Mouse (Mus musculus) lung, embryonic 14.5 days (tissue): ENCODE data around the gene Igfbp2. TPM values are rescaled to one million over a fixed set of nuclear protein-coding genes. Genes with fewer than 3 reads are reported as not detected.

Experiments
- ATAC-seq: fragments of 200-750 bp; cut with Nextera tagmentation; 2 replicates; pipeline ENCODE4 v1.8.0; 2017; ENCODE audit warnings: mild to moderate bottlenecking, moderate TSS enrichment, moderate library complexity; ENCODE audit not compliant: insufficient read depth
- DNase-seq: peaks from one replicate; pipeline ENCODE4 v3.0.0-alpha.2; 2015
- H3K27ac ChIP-seq: fragments of 300-500 bp; sonication (generic); 2 replicates; pipeline ENCODE4 v1.5.1; 2014; ENCODE audit warnings: low read depth, mild to moderate bottlenecking, moderate library complexity
- H3K27me3 ChIP-seq: fragments of 300-500 bp; sonication (generic); 2 replicates; pipeline ENCODE4 v1.6.1; 2014; ENCODE audit warnings: low read length, control low read depth; ENCODE audit not compliant: insufficient read depth
- H3K36me3 ChIP-seq: fragments of 300-500 bp; sonication (generic); 2 replicates; pipeline ENCODE4 v1.6.1; 2014; ENCODE audit warnings: control low read depth; ENCODE audit not compliant: insufficient read depth
- H3K4me1 ChIP-seq: fragments of 300-500 bp; sonication (generic); 2 replicates; pipeline ENCODE4 v1.6.1; 2014; ENCODE audit warnings: antibody characterized with exemption, control low read depth; ENCODE audit not compliant: insufficient read depth
- H3K4me2 ChIP-seq: fragments of 300-500 bp; sonication (generic); 2 replicates; pipeline ENCODE4 v1.6.1; 2014; ENCODE audit warnings: mild to moderate bottlenecking
- H3K4me3 ChIP-seq: fragments of 300-500 bp; sonication (generic); 2 replicates; pipeline ENCODE4 v1.5.1; 2014; ENCODE audit warnings: low read depth, low read length
- H3K9ac ChIP-seq: fragments of 300-500 bp; sonication (generic); 2 replicates; pipeline ENCODE4 v1.6.1; 2014
- H3K9me3 ChIP-seq: fragments of 300-500 bp; sonication (generic); 2 replicates; pipeline ENCODE4 v1.6.1; 2016; ENCODE audit warnings: low read depth, low read length, control low read depth
- CTCF ChIP-seq: IDR thresholded peaks from 2 replicates; pipeline ENCODE4 v1.5.1; 2016; ENCODE audit warnings: antibody characterized with exemption, low read depth
- WGBS: fragments of 180-500 bp; shearing (Covaris S2); extraction: QIAGEN DNeasy Blood & Tissue Kit; methylation state at CpG from one replicate; pipeline ENCODE4 v1.1.7; 2014; 5-methylcytosine and 5-hydroxymethylcytosine counted together
- polyA plus RNA-seq: library from polyadenylated mRNA; unstranded; fragments of >200 nt; fragmentation: Nextera tagmentation; extraction: Ambion mirVana; gene quantifications from 2 replicates; pipeline ENCODE4 v1.2.1, GENCODE M21; 2014

Igfbp2 gene
- polyA plus RNA-seq, 1 experiment from 2014 or later: 352 TPM

GRCm38 (mm10) chr1:72887910-72888309 lies 63.6 kb downstream of the Igfbp2 start:
- peak; percentile 69 for DNase-seq
- Histone ChIP-seq H3K4me1 (peaks cover 6% of the 10 kb centered on the region; the same call in 1 of the 2 replicates), H3K27ac (no peak overlapping the region), H3K4me2 (no peak overlapping the region), H3K27me3 (no peaks in the 10 kb centered on the region), H3K9ac (no peak overlapping the region), H3K4me3 (no peak overlapping the region), H3K36me3 (no peaks in the 10 kb centered on the region), H3K9me3 (no peaks in the 10 kb centered on the region)
- ATAC-seq: no peak
- TF ChIP-seq CTCF: no peak
- 6% methylated on average over 1 of the region's 1 CpGs for WGBS

DNA sequence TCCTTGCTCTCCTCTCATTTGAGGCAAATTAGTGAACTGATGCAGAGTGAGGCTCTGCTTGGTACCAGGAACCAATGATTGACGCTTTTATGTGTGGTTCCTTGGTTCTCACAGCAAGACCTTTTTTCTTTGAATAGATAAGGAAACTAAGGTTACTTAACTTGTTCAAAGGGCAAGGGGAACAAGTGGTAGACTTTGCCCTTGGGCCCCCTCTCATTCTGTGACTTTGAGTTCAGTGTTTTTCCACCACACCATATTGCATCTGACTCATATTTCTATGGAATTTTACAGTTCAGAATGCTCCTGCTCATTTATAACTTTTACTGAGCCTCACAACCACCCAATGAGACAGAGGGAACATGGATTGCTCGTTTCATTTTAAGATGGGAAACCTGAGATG lies 71.5 kb downstream of the Igfbp2 start:
- DNase-seq (no peak), ATAC-seq (no peak)
- Histone ChIP-seq H3K4me3 (no peak overlapping the region), H3K9me3 (no peaks in the 10 kb centered on the region), H3K27ac (no peak overlapping the region), H3K9ac (no peak overlapping the region), H3K36me3 (no peaks in the 10 kb centered on the region), H3K27me3 (no peaks in the 10 kb centered on the region), H3K4me2 (no peak overlapping the region), H3K4me1 (no peaks in the 10 kb centered on the region)
- TF ChIP-seq CTCF: no peak
- 86% methylated on average over 2 of the region's 2 CpGs for WGBS

Other genes starting within 250 kb of the Igfbp2 start
- 26.7 and 29.5 TPM in 2 replicates for gene Smarcal1, start 241.3 kb upstream of the Igfbp2 start, polyA plus RNA-seq
- gene Ankar, start 123.9 kb upstream of the Igfbp2 start, polyA plus RNA-seq: not detected in 2 replicates
- 1,954 and 2,151 TPM in 2 replicates for gene Rpl37a, start 113.2 kb upstream of the Igfbp2 start, polyA plus RNA-seq
- 48.5 and 51.8 TPM in 2 replicates for gene Igfbp5, start 50.4 kb downstream of the Igfbp2 start, polyA plus RNA-seq
- gene Tnp1, start 191.4 kb downstream of the Igfbp2 start, polyA plus RNA-seq: not detected in 2 replicates